Mouse (Mus musculus) heart, embryonic 16.5 days (tissue): ENCODE measurements around the gene Smurf1. TPM values are rescaled to one million over a fixed set of nuclear protein-coding genes. Genes with fewer than 3 reads are reported as not detected.

Source experiments
- ATAC-seq: fragments of 200-750 bp; cut with Nextera tagmentation; replicated peaks from 2 replicates; pipeline ENCODE4 v1.8.0; 2017; ENCODE audit warnings: moderate number of reproducible peaks; ENCODE audit not compliant: insufficient read depth, low FRiP score; ENCODE audit errors: extremely low read depth
- H3K27ac ChIP-seq: fragments of 300-500 bp; sonication (generic); 2 replicates; pipeline ENCODE4 v1.5.1; 2014; ENCODE audit warnings: mild to moderate bottlenecking, low read length, control low read depth, moderate library complexity
- H3K27me3 ChIP-seq: fragments of 300-500 bp; sonication (generic); 2 replicates; pipeline ENCODE4 v1.6.1; 2014; ENCODE audit warnings: low read length, mixed read lengths; ENCODE audit not compliant: control insufficient read depth, insufficient read depth
- H3K36me3 ChIP-seq: fragments of 300-500 bp; sonication (generic); 2 replicates; pipeline ENCODE4 v1.6.1; 2014; ENCODE audit not compliant: control insufficient read depth, insufficient read depth
- H3K4me1 ChIP-seq: fragments of 300-500 bp; sonication (generic); 2 replicates; pipeline ENCODE4 v1.6.1; 2014; ENCODE audit warnings: low read length, mixed read lengths; ENCODE audit not compliant: control insufficient read depth, insufficient read depth
- H3K4me2 ChIP-seq: fragments of 300-500 bp; sonication (generic); 2 replicates; pipeline ENCODE4 v1.6.1; 2014; ENCODE audit warnings: low read depth, mild to moderate bottlenecking, control low read depth, low read length
- H3K4me3 ChIP-seq: fragments of 300-500 bp; sonication (generic); 2 replicates; pipeline ENCODE4 v1.5.1; 2014; ENCODE audit warnings: mild to moderate bottlenecking, control low read depth, low read length
- H3K9ac ChIP-seq: fragments of 300-500 bp; sonication (generic); 2 replicates; pipeline ENCODE4 v1.6.1; 2014; ENCODE audit warnings: low read length, control low read depth
- H3K9me3 ChIP-seq: fragments of 300-500 bp; sonication (generic); replicated peaks from 2 replicates; pipeline ENCODE4 v1.6.1; 2016; ENCODE audit warnings: low read length; ENCODE audit not compliant: control insufficient read depth
- WGBS: fragments of 180-500 bp; shearing (Covaris S2); extraction: QIAGEN DNeasy Blood & Tissue Kit; methylation state at CpG from one replicate; pipeline ENCODE4 v1.1.7; 2014; 5-methylcytosine and 5-hydroxymethylcytosine counted together
- polyA plus RNA-seq: library from polyadenylated mRNA; unstranded; fragments of >200 nt; fragmentation: Nextera tagmentation; extraction: Ambion mirVana; gene quantifications from 2 replicates; pipeline ENCODE4 v1.2.1, GENCODE M21; 2015

Smurf1 gene
- polyA plus RNA-seq, 1 experiment from 2014 or later, result 9.3 TPM

DNA sequence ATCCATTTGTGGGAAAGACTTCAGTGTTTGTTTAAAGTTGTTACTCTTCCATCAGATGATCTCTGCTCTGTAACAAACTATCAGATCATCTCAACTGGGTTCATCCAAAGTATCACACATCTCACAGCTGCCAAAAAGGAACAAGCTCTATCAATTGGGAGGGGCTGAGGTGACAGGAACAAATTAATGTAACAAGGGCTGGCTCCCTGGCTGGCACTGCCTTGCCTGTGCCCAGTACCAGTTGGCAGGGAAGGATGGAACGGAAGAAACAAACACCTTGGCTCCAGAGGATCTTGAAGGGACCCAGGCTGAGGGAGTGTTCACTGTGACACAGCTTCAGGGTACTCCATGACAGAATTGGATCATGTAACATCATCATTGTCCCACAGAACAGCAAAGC is 17.6 kb downstream of the Smurf1 start:
- ATAC-seq, result no peak
- no peak overlapping the region for H3K4me2 ChIP-seq
- no peak overlapping the region for H3K4me3 ChIP-seq
- no peaks in the 10 kb centered on the region for H3K36me3 ChIP-seq
- no peak overlapping the region for H3K27ac ChIP-seq
- H3K27me3 ChIP-seq, result no peaks in the 10 kb centered on the region
- 72% methylated on average over 1 of the region's 1 CpGs for WGBS
- H3K9ac ChIP-seq, result no peak overlapping the region
- peaks cover 17% of the 10 kb centered on the region for H3K4me1 ChIP-seq
- no peaks in the 10 kb centered on the region for H3K9me3 ChIP-seq

- H3K36me3 ChIP-seq, result no peaks in the 10 kb centered on the region
- 53% methylated on average over 4 of the region's 4 CpGs for WGBS
- H3K27me3 ChIP-seq, result no peaks in the 10 kb centered on the region
- no peak overlapping the region for H3K9ac ChIP-seq
- no peak overlapping the region for H3K27ac ChIP-seq
- no peaks in the 10 kb centered on the region for H3K9me3 ChIP-seq
- no peak overlapping the region for H3K4me2 ChIP-seq
- no peak overlapping the region for H3K4me3 ChIP-seq
- ATAC-seq, result peak; percentile 52; the same call in 1 of the 2 replicates
- H3K4me1 ChIP-seq, result peaks cover 23% of the 10 kb centered on the region
Measured at GRCm38 (mm10) chr5:144946032-144946431, 19.6 kb downstream of the Smurf1 start.

- Histone ChIP-seq H3K9me3 (no peaks in the 10 kb centered on the region), H3K27ac (no peak overlapping the region), H3K9ac (no peak overlapping the region), H3K4me3 (no peak overlapping the region), H3K4me2 (no peak overlapping the region), H3K36me3 (no peaks in the 10 kb centered on the region), H3K4me1 (peaks cover 23% of the 10 kb centered on the region), H3K27me3 (no peaks in the 10 kb centered on the region)
- no peak for ATAC-seq
- 81% methylated on average over 7 of the region's 7 CpGs for WGBS
Measured at GRCm38 (mm10) chr5:144944932-144945331, 20.7 kb downstream of the Smurf1 start.

DNA sequence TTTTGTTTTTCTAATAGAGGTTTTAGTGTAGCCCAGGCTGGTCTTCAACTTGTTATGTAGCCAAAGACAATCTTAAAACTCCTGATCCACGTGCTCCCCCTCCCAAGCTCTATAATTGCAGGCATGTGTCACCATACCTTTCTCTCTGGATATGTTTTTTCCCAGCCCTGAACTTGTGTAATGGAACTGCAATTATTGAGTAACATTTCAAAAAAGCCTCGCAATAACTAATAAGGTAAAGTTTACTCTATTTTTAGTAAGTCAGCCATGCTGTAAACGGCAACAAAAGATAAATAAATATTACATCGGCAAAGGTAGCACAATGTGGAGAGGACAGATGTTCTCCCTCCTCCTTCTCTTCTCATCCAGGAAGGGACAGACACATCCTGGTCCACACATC is 21.3 kb downstream of the Smurf1 start:
- Histone ChIP-seq H3K27ac (no peak overlapping the region), H3K4me1 (peaks cover 23% of the 10 kb centered on the region), H3K36me3 (no peaks in the 10 kb centered on the region), H3K9me3 (no peaks in the 10 kb centered on the region), H3K27me3 (no peaks in the 10 kb centered on the region), H3K9ac (no peak overlapping the region), H3K4me2 (no peak overlapping the region), H3K4me3 (no peak overlapping the region)
- no peak for ATAC-seq
- WGBS, result 62% methylated on average over 4 of the region's 4 CpGs

- no peak for ATAC-seq
- no peak overlapping the region for H3K27ac ChIP-seq
- H3K36me3 ChIP-seq, result no peaks in the 10 kb centered on the region
- H3K4me2 ChIP-seq, result no peak overlapping the region
- H3K9ac ChIP-seq, result no peak overlapping the region
- H3K4me3 ChIP-seq, result no peak overlapping the region
- H3K4me1 ChIP-seq, result peaks cover 23% of the 10 kb centered on the region
- no peaks in the 10 kb centered on the region for H3K27me3 ChIP-seq
- H3K9me3 ChIP-seq, result no peaks in the 10 kb centered on the region
- WGBS, result 54% methylated on average over 6 of the region's 6 CpGs
Measured at GRCm38 (mm10) chr5:144943346-144943745, 22.3 kb downstream of the Smurf1 start.

GRCm38 (mm10) chr5:144942431-144942830 is 23.2 kb downstream of the Smurf1 start:
- ATAC-seq, result no peak
- 50% methylated on average over 9 of the region's 9 CpGs for WGBS
- Histone ChIP-seq H3K27me3 (no peaks in the 10 kb centered on the region), H3K4me3 (no peak overlapping the region), H3K9ac (no peak overlapping the region), H3K4me2 (no peak overlapping the region), H3K4me1 (peaks cover 19% of the 10 kb centered on the region), H3K9me3 (no peaks in the 10 kb centered on the region), H3K27ac (no peak overlapping the region), H3K36me3 (no peaks in the 10 kb centered on the region)

GRCm38 (mm10) chr5:144940904-144941303 is 24.7 kb downstream of the Smurf1 start:
- Histone ChIP-seq H3K4me1 (peaks cover 13% of the 10 kb centered on the region), H3K9ac (no peak overlapping the region), H3K4me2 (no peak overlapping the region), H3K27ac (no peak overlapping the region), H3K27me3 (no peaks in the 10 kb centered on the region), H3K4me3 (no peak overlapping the region), H3K9me3 (no peaks in the 10 kb centered on the region), H3K36me3 (no peaks in the 10 kb centered on the region)
- WGBS, result 40% methylated on average over 3 of the region's 3 CpGs
- no peak for ATAC-seq

- 59% methylated on average over 2 of the region's 2 CpGs for WGBS
- no peak for ATAC-seq
- Histone ChIP-seq H3K9ac (no peak overlapping the region), H3K4me1 (peaks cover 17% of the 10 kb centered on the region), H3K9me3 (no peaks in the 10 kb centered on the region), H3K27ac (no peak overlapping the region), H3K4me2 (no peak overlapping the region), H3K36me3 (no peaks in the 10 kb centered on the region), H3K27me3 (no peaks in the 10 kb centered on the region), H3K4me3 (no peak overlapping the region)
Measured at GRCm38 (mm10) chr5:144937304-144937703, 28.3 kb downstream of the Smurf1 start.

DNA sequence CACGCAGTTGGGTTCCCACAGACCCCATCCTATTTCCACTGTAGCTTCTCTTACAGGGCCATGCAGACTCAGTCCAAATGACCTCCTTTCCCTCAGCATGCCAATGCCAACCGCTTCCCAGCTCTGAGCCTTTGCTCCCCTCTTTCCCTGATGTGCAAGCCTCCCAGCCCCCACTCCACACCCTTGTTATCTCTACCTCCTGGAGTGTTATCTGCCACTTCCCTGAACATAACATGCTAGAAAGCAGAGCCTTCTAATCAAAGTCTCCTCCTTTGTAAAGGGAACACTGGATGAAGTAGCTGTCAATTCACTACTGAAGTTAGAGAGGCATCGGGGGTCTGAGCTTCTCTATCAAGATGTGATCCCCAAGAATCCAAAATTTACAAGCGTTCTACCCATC is 32.2 kb downstream of the Smurf1 start:
- Histone ChIP-seq H3K4me1 (peaks cover 32% of the 10 kb centered on the region), H3K9ac (no peak overlapping the region), H3K9me3 (no peaks in the 10 kb centered on the region), H3K4me3 (no peak overlapping the region), H3K27me3 (no peaks in the 10 kb centered on the region), H3K27ac (no peak overlapping the region), H3K36me3 (no peaks in the 10 kb centered on the region), H3K4me2 (no peak overlapping the region)
- WGBS, result 33% methylated on average over 4 of the region's 4 CpGs
- no peak for ATAC-seq

DNA sequence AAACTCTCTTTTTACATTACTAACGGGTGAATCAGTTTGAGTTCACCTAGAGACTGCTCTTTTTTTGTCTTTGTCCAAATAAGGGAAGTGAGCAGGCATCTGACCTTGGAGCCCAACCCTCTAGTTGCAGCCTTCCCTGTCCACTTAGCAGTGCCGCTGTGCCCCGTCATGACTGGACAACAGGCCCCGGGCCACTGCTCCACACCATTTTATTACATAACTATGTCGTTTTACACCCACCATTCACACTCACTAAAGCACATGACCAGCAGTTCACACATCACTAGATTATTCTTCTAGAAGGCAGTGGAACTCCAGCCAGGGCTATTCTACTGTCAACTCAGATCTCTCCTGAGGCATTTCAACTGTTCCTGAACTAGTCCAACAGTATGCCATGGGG is 33.8 kb downstream of the Smurf1 start:
- Histone ChIP-seq H3K4me2 (no peak overlapping the region), H3K9ac (no peak overlapping the region), H3K27me3 (no peaks in the 10 kb centered on the region), H3K36me3 (no peaks in the 10 kb centered on the region), H3K4me1 (peaks cover 41% of the 10 kb centered on the region), H3K27ac (no peak overlapping the region), H3K4me3 (no peak overlapping the region), H3K9me3 (no peaks in the 10 kb centered on the region)
- no peak for ATAC-seq
- WGBS, result 79% methylated on average over 5 of the region's 5 CpGs
